Mouse (Mus musculus): ENCODE data around the gene Gstp3.
A peak's percentile ranks its signal among the peaks of the same experiment; 100 is the strongest.

- TF ChIP-seq POLR2A (IDR thresholded peaks at IDR 0.05; ENCODE audit: borderline replicate concordance, control insufficient read depth, low read depth, low read length) (peak; percentile 25; the same call in 1 of the 2 replicates), CTCF (IDR thresholded peaks at IDR 0.05; ENCODE audit: control insufficient read depth, insufficient read depth, low read length) (no peak)
Measured at GRCm38 (mm10) chr19:4100718-4101261, 41.4 kb upstream of the Gstp3 start.
